Mouse (Mus musculus): Measurements from ENCODE around the gene Pomgnt2. TPM values are rescaled to one million over a fixed set of nuclear protein-coding genes. Genes with fewer than 3 reads are reported as not detected.

Gene Pomgnt2
- polyA plus RNA-seq, 1 experiment from 2014 or later = 12.1 TPM

- Histone ChIP-seq H3K9ac (ENCODE audit: low read length) (no peak overlapping the region), H3K4me3 (ENCODE audit: control insufficient read depth in 1 of 2, insufficient read depth in 1 of 2, low read depth in 1 of 2, low read length in 2 of 2) (no peak overlapping the region), H3K4me1 (ENCODE audit: control insufficient read depth in 2 of 2, insufficient read depth in 2 of 2, low read length in 2 of 2) (no peaks in the 10 kb centered on the region), H3K4me2 (ENCODE audit: low read length) (no peak overlapping the region), H3K36me3 (ENCODE audit: control insufficient read depth, insufficient read depth, low read length) (no peaks in the 10 kb centered on the region), H3K27ac (replicated peaks in 1 of 2; ENCODE audit: control insufficient read depth in 1 of 2, insufficient read depth in 1 of 2, low read depth in 2 of 2, low read length in 2 of 2) (no peak overlapping the region), H3K27me3 (ENCODE audit: control insufficient read depth, insufficient read depth, low read length) (no peaks in the 10 kb centered on the region), H3K9me3 (ENCODE audit: control insufficient read depth, low read length) (no peaks in the 10 kb centered on the region)
- WGBS = 73% methylated on average over 5 of the region's 5 CpGs
- no peak for ATAC-seq (ENCODE audit: insufficient number of reproducible peaks, insufficient read depth, low FRiP score, low read depth)
Measured at GRCm38 (mm10) chr9:121991041-121991440, 5.9 kb downstream of the Pomgnt2 start.

GRCm38 (mm10) chr9:121989536-121989935 lies 7.4 kb downstream of the Pomgnt2 start:
- Histone ChIP-seq H3K9me3 (ENCODE audit: control insufficient read depth, low read length) (no peaks in the 10 kb centered on the region), H3K9ac (ENCODE audit: low read length) (no peak overlapping the region)
- no peak for ATAC-seq (ENCODE audit: insufficient number of reproducible peaks, insufficient read depth, low FRiP score, low read depth)

GRCm38 (mm10) chr9:121988910-121989309 lies 8.0 kb downstream of the Pomgnt2 start:
- Histone ChIP-seq H3K27me3 (ENCODE audit: control insufficient read depth, insufficient read depth, low read length) (no peaks in the 10 kb centered on the region), H3K36me3 (ENCODE audit: control insufficient read depth, insufficient read depth, low read length) (no peaks in the 10 kb centered on the region), H3K27ac (replicated peaks in 1 of 2; ENCODE audit: control insufficient read depth in 1 of 2, insufficient read depth in 1 of 2, low read depth in 2 of 2, low read length in 2 of 2) (no peak overlapping the region), H3K4me2 (ENCODE audit: low read length) (no peak overlapping the region), H3K9ac (ENCODE audit: low read length) (no peak overlapping the region), H3K4me1 (ENCODE audit: control insufficient read depth in 2 of 2, insufficient read depth in 2 of 2, low read length in 2 of 2) (no peaks in the 10 kb centered on the region), H3K4me3 (ENCODE audit: control insufficient read depth in 1 of 2, insufficient read depth in 1 of 2, low read depth in 1 of 2, low read length in 2 of 2) (no peak overlapping the region), H3K9me3 (ENCODE audit: control insufficient read depth, low read length) (no peaks in the 10 kb centered on the region)
- WGBS = 55% methylated on average over 3 of the region's 3 CpGs
- no peak for ATAC-seq (ENCODE audit: insufficient number of reproducible peaks, insufficient read depth, low FRiP score, low read depth)

More at GRCm38 (mm10) chr9:121989536-121989935, 7.4 kb downstream of the Pomgnt2 start:
- 73% methylated on average over 5 of the region's 5 CpGs for whole genome bisulfite sequencing
- no peaks in the 10 kb centered on the region for H3K4me1 ChIP-seq (ENCODE audit: control insufficient read depth in 2 of 2, insufficient read depth in 2 of 2, low read length in 2 of 2)
- H3K27ac ChIP-seq (replicated peaks in 1 of 2; ENCODE audit: control insufficient read depth in 1 of 2, insufficient read depth in 1 of 2, low read depth in 2 of 2, low read length in 2 of 2) = no peak overlapping the region
- no peaks in the 10 kb centered on the region for H3K27me3 ChIP-seq (ENCODE audit: control insufficient read depth, insufficient read depth, low read length)
- H3K36me3 ChIP-seq (ENCODE audit: control insufficient read depth, insufficient read depth, low read length) = no peaks in the 10 kb centered on the region
- no peak overlapping the region for H3K4me2 ChIP-seq (ENCODE audit: low read length)
- no peak overlapping the region for H3K4me3 ChIP-seq (ENCODE audit: control insufficient read depth in 1 of 2, insufficient read depth in 1 of 2, low read depth in 1 of 2, low read length in 2 of 2)

- Histone ChIP-seq H3K9ac (ENCODE audit: low read length) (no peak overlapping the region), H3K36me3 (ENCODE audit: control insufficient read depth, insufficient read depth, low read length) (0 out of 2 replicates have a peak, but pooled peaks cover 4% of the 10 kb centered on the region), H3K9me3 (ENCODE audit: control insufficient read depth, low read length) (no peaks in the 10 kb centered on the region), H3K27ac (replicated peaks in 1 of 2; ENCODE audit: control insufficient read depth in 1 of 2, insufficient read depth in 1 of 2, low read depth in 2 of 2, low read length in 2 of 2) (no peak overlapping the region), H3K4me1 (ENCODE audit: control insufficient read depth in 2 of 2, insufficient read depth in 2 of 2, low read length in 2 of 2) (no peaks in the 10 kb centered on the region), H3K4me3 (ENCODE audit: control insufficient read depth in 1 of 2, insufficient read depth in 1 of 2, low read depth in 1 of 2, low read length in 2 of 2) (no peak overlapping the region), H3K27me3 (ENCODE audit: control insufficient read depth, insufficient read depth, low read length) (no peaks in the 10 kb centered on the region), H3K4me2 (ENCODE audit: low read length) (no peak overlapping the region)
- 68% methylated on average over 15 of the region's 15 CpGs for WGBS
- no peak for ATAC-seq (ENCODE audit: insufficient number of reproducible peaks, insufficient read depth, low FRiP score, low read depth)
Measured at GRCm38 (mm10) chr9:121984465-121985461, 12.1 kb downstream of the Pomgnt2 start.

GRCm38 (mm10) chr9:121983504-121983903 lies 13.4 kb downstream of the Pomgnt2 start:
- Histone ChIP-seq H3K4me3 (ENCODE audit: control insufficient read depth in 1 of 2, insufficient read depth in 1 of 2, low read depth in 1 of 2, low read length in 2 of 2) (no peak overlapping the region), H3K4me1 (ENCODE audit: control insufficient read depth in 2 of 2, insufficient read depth in 2 of 2, low read length in 2 of 2) (no peaks in the 10 kb centered on the region), H3K9me3 (ENCODE audit: control insufficient read depth, low read length) (no peaks in the 10 kb centered on the region), H3K27me3 (ENCODE audit: control insufficient read depth, insufficient read depth, low read length) (no peaks in the 10 kb centered on the region), H3K9ac (ENCODE audit: low read length) (no peak overlapping the region), H3K27ac (replicated peaks in 1 of 2; ENCODE audit: control insufficient read depth in 1 of 2, insufficient read depth in 1 of 2, low read depth in 2 of 2, low read length in 2 of 2) (no peak overlapping the region), H3K4me2 (ENCODE audit: low read length) (no peak overlapping the region), H3K36me3 (ENCODE audit: control insufficient read depth, insufficient read depth, low read length) (0 out of 2 replicates have a peak, but pooled peaks cover 4% of the 10 kb centered on the region)
- 41% methylated on average over 15 of the region's 15 CpGs for WGBS
- no peak for ATAC-seq (ENCODE audit: insufficient number of reproducible peaks, insufficient read depth, low FRiP score, low read depth)

GRCm38 (mm10) chr9:121982665-121983064 lies 14.2 kb downstream of the Pomgnt2 start:
- Histone ChIP-seq H3K9ac (ENCODE audit: low read length) (no peak overlapping the region), H3K36me3 (ENCODE audit: control insufficient read depth, insufficient read depth, low read length) (0 out of 2 replicates have a peak, but pooled peaks cover 4% of the 10 kb centered on the region), H3K4me2 (ENCODE audit: low read length) (no peak overlapping the region), H3K27ac (replicated peaks in 1 of 2; ENCODE audit: control insufficient read depth in 1 of 2, insufficient read depth in 1 of 2, low read depth in 2 of 2, low read length in 2 of 2) (no peak overlapping the region), H3K27me3 (ENCODE audit: control insufficient read depth, insufficient read depth, low read length) (no peaks in the 10 kb centered on the region), H3K4me3 (ENCODE audit: control insufficient read depth in 1 of 2, insufficient read depth in 1 of 2, low read depth in 1 of 2, low read length in 2 of 2) (no peak overlapping the region), H3K9me3 (ENCODE audit: control insufficient read depth, low read length) (no peaks in the 10 kb centered on the region), H3K4me1 (ENCODE audit: control insufficient read depth in 2 of 2, insufficient read depth in 2 of 2, low read length in 2 of 2) (no peaks in the 10 kb centered on the region)
- no peak for ATAC-seq (ENCODE audit: insufficient number of reproducible peaks, insufficient read depth, low FRiP score, low read depth)
- WGBS = 88% methylated on average over 15 of the region's 15 CpGs

GRCm38 (mm10) chr9:121982214-121982613 lies 14.7 kb downstream of the Pomgnt2 start:
- no peaks in the 10 kb centered on the region for H3K9me3 ChIP-seq (ENCODE audit: control insufficient read depth, low read length)
- no peak overlapping the region for H3K9ac ChIP-seq (ENCODE audit: low read length)
- 93% methylated on average over 22 of the region's 22 CpGs for WGBS
- H3K27ac ChIP-seq (replicated peaks in 1 of 2; ENCODE audit: control insufficient read depth in 1 of 2, insufficient read depth in 1 of 2, low read depth in 2 of 2, low read length in 2 of 2) = no peak overlapping the region
- no peaks in the 10 kb centered on the region for H3K27me3 ChIP-seq (ENCODE audit: control insufficient read depth, insufficient read depth, low read length)
- no peak overlapping the region for H3K4me2 ChIP-seq (ENCODE audit: low read length)
- no peaks in the 10 kb centered on the region for H3K4me1 ChIP-seq (ENCODE audit: control insufficient read depth in 2 of 2, insufficient read depth in 2 of 2, low read length in 2 of 2)
- H3K36me3 ChIP-seq (ENCODE audit: control insufficient read depth, insufficient read depth, low read length) = 0 out of 2 replicates have a peak, but pooled peaks cover 4% of the 10 kb centered on the region
- no peak for ATAC-seq (ENCODE audit: insufficient number of reproducible peaks, insufficient read depth, low FRiP score, low read depth)
- no peak overlapping the region for H3K4me3 ChIP-seq (ENCODE audit: control insufficient read depth in 1 of 2, insufficient read depth in 1 of 2, low read depth in 1 of 2, low read length in 2 of 2)

Measured in heart, embryonic 14.5 days (tissue).